Mouse (Mus musculus) frontal cortex, adult (tissue): Measurements from ENCODE around the gene Mucl2.
"Not testable (repeated sequence)": the region's sequence is repeated elsewhere in the genome, so short reads cannot be mapped to it uniquely, and the experiment has no call there.

Source experiments
- ATAC-seq: cut with Nextera tagmentation; 2 replicates; pipeline ENCODE4 v1.9.2; 2017; ENCODE audit warnings: mild to moderate bottlenecking, moderate library complexity, mixed read lengths; ENCODE audit not compliant: low TSS enrichment

Mucl2 gene

GRCm38 (mm10) chr15:103899212-103899611 lies at the start of gene Mucl2:
Gene Mucl2, minus strand, starts transcription at chr15:103899312.
- ATAC-seq: no peak

DNA sequence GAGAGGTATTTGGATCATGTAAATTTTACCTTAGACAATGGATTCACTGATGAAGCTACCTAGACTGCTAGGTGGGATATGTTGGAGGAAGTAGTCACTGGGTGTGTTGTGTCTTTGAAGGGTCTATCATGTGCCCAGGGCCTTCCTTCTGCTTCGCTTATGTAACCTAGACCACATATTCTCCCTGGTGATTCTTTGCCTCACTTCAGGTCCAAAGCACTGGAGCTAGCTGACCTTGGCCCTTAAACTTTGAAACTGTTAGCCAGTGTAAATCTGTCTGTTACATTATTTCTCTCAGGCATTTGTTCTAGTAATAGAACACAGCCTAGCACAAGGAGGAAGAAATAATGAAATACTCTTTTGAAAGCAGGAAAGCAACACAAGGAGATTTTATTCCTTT lies 13.9 kb upstream of the Mucl2 start:
- not testable (repeated sequence) for ATAC-seq
